Mouse (Mus musculus) left cerebral cortex, adult 8-10 months (tissue): ENCODE measurements at regions not wholly inside any gene's neighbourhood (a gene's known extent, or its start where the extent isn't known, plus 50 kb on each side); places are given as distances from the start of the nearest gene placed in this dataset.

Source experiments
- DNase-seq, 2 experiments: peaks; one replicate each; pipeline ENCODE4 v3.0.0; 2022; ENCODE audit warnings: low spot score in 2 of 2

DNA sequence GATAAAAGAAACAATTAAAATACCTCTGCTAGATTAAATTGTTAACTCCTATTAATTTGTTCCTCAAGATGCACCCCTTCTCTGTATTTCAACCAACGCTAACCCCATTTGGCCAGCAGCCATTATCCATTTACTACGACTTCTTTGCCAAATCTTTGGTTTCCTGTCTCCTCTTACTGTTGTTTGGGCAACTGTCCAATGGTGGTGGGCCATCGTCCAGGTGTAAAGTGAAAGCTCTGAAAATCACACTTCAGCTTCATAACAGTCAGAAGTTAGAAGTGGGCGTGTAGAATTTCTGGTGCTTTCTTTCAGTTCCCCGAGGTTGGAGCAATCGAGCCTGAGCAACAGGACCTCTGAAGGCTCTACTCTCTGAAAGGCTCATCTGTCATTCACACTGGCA lies 66.8 kb upstream of the Zbtb20 start:
- no peak for DNase-seq

DNA sequence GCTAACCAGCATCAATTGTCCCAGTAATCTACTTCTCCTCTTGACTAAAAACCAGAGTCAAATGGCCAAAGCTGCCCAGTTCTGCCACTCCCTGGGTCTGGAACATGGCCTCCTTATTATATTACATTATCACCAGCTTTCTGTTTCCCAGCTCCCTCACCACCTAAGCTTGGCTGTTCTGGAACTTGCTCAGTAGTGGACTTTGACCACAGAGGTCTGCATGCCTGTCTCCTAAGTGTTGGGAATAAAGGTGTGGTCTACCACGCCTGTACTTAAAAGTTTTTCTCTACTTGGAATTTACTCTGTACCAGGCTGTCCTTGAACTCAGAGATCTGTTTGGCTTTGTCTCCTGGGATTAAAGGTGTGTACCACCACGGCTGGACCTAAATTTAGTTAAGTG lies 68.1 kb upstream of the Zbtb20 start:
- DNase-seq = no peak

DNA sequence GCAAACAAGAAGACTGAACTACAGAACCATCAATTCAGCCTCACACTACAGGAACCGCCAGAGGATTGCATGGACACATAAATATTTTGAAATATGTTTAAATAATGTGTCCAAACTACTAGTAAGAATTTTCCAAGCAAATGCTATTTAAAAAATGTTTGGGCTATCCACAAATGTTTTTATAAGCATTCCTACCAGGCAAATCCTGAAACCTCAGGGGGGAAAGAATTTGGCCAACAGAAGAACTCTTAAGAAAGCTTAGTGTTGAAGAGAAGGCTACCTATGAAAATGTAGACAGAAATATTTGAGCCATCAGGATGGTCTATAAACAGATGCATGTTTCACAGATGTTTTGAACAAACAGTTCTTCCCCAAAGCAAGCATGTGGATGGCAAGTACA lies 72.1 kb upstream of the Zbtb20 start:
- no peak for DNase-seq

DNA sequence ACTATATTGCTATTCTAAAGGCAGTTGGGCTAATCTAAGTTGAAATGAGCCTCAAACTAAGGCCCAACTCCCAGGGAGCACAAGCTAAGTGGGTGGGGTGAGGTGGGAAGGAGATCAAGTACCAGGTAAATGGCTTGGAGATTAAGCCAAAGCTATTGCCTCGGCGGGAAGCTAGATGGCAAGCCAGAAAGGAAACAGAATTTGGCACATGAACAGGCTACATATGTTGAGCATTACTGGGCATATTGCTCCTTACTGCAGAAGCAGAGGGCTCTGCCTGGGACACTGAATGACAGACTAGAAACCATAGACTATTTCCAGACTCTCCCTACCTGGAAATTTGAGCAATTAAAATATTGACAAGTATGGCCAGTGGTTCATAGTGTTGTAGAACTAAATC lies 83.1 kb upstream of the Zbtb20 start:
- DNase-seq = no peak

DNA sequence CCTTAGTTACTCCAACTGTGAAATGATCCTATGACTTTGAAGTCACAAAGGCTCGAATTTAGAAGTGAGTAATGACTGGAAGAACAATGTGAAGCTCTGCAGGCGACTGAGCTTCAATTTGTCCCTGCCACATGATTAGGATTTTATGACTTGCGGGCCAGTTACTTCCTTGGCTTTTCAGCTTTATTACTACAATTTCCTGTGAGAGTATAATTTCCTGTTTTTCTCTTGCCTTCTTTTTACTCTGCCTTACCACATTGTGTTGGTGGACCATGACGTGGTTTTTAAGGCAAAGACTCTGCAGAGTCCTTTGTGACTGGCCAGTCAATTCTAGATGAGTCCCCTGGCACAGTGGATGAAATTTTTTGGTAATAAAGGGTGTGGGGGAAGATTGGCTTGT lies 91.0 kb upstream of the Zbtb20 start:
- no peak for DNase-seq

DNA sequence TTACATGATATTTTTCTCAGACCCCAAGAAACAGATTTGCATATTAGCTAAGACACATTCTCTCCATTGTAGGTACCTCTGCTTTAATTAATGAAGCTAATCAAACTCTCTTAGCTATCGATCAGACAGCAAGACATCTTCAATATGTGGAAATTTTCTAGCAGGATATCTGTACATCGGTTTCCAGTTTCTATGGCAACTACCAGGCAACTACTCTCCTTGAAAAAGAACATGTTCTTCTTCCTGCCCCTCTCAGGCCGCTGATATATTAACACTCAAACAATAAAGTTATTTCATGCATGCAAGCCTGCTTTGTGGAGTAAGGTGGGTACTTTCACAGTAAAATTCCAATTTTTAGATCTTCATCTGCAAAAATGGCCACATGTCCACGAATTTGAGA lies 91.7 kb upstream of the Zbtb20 start:
- DNase-seq = no peak

DNA sequence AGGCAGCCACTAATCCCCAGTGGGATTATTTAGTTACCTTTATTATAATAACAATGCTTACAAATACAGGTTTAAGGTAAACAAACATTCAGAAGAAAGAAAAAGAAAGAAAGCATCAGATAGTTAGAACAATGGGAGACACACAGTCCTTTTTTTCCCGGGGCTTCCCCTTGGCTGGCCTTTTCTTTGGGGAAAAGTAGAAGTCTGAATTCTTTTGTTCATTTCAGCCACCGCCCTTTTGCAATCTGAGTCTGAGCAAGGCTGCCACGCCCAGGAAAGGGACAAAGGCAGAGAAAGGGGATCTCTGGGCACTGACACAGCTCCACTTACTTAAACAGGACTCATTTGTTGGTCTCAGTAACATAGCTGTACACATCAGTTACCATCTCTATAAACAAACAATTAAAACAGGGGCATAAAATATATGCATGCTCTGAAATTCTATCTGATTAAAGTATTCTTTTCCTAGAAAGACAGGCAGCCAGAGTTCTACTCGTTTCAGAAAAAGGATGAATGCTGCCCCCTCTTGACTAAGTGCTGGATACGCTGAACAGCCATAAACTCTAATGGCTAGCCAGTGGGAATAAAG lies 93.5 kb upstream of the Zbtb20 start:
- DNase-seq = peak; percentile 5 to 33

DNA sequence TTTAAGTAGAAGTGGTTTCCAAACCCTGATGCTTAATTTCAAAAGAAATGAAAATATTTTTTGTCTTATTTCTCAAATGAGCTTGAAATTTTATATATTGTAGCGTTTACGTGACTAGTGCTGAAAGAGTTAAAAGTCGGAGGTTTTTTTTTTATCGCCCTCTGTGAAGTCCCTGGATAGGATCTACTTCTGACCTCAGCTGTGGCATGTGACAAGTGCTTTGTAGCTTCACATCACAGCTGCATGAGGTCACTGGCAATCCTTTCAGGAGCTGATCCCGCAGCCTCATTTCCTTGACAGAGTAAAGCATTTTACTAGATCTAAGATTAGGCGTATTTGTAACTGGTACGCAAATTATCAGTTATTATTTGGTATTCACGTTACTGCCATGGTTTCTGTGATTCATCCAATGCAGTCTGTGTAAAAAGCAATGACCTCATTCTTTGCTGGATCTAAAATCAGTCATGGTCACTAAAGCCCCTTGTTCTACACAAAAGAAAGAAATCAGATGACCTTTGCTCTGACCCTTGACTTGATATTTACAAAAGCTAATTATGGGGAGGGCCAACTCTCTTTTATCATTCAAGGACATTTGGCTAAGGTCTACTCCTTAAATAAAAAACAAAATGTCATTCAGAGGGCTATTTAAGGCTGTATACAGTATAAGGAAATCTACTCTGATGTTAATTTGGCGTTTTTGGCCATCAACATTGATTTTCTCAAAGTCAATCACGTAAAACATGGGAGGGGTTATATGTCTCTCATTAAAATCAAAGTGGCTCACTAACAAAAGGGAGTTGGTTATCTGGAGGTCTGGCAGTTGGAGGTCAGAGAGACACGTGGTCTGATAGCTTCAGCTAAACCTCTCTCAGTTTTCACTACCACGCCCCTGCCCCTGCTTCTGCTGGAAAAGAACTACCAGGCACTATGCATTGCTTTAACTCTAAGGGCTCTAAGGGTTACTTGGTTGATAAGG lies 94.3 kb upstream of the Zbtb20 start:
- DNase-seq = no peak

DNA sequence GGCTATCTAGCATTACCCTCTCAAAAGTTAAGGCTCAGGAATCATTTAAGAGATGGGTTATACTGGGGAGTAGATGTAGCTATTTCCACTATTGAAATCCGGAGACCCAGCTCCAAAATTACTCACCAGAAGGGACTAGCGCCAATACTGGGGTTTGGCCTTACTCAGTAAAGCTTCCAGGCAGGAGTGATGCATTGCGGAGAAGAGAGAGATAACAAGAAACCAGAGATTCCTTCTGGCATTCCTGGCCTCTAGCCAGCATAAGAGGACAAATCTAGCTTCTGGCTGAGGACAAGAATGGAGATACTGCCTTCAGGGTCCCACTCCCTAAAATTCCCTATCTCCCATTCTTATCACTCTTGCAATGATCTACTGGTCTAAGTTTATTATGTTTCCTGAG lies 95.7 kb upstream of the Zbtb20 start:
- DNase-seq = no peak

DNA sequence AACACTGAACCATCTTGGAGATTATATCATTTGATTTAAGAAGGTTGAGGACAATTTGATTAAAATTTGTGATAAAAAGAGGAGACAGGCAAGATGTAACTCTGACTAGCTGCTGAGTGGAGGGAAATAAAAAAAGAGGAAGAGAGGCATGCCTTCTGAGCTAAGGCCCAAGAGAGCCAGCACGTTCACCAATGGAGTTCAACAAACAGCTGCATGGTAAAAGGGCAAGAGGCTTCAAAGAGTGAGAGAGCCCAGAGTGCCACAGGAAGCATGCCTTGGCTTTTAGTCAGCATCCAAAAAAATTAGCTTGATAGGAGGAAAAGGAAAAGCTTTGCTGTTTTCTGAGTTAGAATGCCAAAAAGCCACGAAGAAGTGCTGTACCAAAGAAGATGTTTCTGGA lies 103.0 kb upstream of the Zbtb20 start:
- DNase-seq = no peak

DNA sequence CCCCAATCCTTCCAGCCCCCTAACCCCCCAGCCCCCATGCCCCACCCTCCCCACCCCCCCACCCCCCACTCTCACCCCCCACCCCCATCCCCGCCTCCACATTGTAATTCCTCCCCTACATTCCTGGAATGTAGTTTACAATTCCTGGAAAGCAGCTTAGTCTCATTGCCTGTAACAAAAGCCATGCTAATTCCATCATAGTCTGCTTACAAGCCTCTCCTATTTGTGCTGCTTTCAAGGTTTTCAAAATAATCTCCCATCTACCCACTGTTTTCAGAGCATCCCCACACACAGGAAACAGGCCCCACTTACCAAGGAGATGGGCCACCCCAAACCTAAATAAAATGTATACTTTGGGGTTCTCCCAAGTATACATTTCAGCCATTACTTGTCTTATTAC lies 105.5 kb upstream of the Zbtb20 start:
- DNase-seq = no peak

DNA sequence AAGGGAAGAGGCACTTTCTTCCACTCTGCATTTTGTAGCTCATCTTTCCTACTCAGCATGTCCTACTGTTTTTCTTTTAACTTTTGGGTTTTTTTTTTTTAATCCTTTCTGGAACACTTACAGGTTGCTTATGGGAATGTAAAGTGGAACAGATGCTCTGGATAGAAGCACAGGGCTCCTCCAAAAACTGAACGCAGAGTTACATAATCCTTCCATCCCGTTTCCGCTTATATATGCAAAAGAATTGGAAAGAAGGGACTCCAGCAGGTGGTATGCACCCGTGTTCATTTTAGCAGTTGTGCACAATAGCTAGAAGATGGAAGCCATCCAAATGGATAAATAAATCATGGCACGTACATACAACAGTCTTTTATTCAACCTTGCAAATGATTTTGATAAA lies 127.0 kb upstream of the Zbtb20 start:
- peak in 1 of 2 experiments; percentile 55 for DNase-seq

DNA sequence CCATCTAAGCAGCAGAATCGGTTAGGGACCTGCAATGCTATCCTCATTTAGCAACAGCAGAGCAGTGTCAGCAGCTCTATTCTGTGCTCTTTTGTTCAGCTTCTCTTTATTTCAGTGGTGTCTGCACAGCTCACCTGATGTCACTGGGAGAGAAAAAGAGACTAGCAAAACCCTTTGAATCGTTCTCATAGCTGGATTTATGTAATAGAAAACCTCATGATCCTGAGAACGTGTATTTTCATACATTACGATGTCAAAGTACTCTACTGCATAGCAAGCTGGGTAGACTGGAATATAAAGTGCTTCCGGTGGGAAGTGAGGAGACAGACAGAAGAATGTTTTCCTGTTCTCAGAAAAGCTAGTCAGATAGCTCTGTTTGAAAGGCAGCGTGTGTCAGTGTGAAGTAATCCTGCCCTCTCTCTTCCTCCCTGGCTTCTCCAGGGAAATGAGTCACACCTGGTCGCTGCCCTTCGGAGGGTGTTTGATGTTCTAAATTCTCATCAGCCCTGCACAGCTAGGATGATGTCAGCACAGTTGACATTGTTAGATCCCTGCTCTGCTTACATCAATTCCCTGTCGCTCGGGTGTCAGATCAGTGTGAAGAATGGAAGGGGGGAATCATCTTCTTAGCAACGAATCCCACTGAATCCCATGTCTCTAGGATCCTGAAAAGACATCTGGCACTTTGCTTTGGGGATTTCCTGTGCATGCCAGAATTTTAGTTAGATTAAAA lies 129.6 kb upstream of the Zbtb20 start:
- peak; percentile 28 to 36 for DNase-seq

DNA sequence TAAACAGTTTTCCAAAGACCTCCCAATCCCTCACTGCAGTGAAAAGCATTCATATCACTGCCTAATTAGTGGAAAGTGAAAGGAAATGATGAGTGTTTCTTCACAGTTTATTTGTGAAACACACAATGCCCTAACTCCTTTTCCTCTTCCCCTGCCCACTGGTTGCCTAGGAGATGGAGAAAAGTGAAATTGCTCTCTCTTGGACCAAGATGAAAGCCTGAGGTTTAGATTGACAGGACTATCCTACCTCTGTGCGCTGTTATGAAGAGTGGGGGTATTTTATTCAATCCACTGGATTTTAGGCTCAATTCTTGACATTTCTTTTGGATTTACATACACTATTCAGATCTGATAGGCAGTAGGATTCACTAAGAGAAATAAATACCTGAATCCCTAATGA lies 132.1 kb upstream of the Zbtb20 start:
- no peak for DNase-seq

DNA sequence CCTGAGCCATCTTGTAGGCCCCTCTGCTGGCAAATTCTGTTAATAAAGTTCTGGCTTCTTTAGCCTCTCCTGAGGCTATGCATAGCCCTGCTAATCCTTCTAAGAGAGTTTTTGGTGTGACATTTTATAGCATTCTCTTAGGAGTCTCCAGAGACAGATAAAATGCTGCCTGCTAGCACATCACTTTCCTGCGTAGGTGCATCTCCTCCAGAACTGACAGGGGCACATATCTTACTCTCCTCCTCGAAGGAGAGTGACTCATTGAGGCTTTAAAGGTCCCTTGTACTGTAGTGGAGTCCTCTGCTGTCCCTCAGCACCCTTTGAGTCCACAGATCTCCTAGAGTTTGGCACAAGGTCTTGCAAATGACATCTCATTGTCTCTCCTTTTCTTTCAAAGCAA lies 132.6 kb upstream of the Zbtb20 start:
- no peak for DNase-seq

DNA sequence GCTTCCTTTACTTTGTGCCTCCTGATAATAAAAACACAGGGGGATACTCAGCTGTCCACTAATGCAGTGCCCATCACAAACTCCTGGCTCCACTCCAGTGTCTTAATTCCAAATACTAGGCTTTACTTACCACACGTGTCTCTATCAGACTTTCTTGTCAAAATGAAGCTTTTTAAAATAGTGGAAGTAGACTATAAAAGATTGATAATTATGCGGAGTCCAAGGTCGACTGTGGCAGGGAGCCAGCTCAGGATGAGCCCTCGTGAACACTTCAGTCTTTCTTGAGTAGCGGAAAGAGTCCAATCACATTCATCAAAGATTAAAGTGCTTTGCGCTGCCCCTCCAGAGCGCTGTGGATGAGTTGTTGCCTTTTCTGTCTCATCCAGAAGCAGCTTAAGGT lies 147.9 kb upstream of the Zbtb20 start:
- no peak for DNase-seq

DNA sequence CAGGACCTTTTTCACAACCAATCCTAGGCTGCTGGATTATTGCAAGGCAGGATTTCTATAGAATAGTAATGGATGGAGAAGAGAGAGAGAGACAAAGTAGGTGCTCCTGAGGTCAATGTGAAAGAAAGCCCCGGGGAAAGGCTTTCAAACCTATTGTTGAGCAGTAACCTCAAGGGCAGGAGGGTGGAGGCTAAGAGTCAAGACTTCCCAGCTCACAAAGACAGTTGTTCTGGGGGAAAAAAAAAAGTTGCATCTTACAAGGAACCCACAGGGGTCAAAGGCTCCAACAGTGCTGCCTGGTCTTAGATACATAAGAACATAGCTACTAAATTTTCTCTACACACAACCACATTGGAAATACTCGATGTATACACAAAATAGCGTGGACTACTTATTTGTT lies 155.8 kb upstream of the Zbtb20 start:
- DNase-seq = no peak

DNA sequence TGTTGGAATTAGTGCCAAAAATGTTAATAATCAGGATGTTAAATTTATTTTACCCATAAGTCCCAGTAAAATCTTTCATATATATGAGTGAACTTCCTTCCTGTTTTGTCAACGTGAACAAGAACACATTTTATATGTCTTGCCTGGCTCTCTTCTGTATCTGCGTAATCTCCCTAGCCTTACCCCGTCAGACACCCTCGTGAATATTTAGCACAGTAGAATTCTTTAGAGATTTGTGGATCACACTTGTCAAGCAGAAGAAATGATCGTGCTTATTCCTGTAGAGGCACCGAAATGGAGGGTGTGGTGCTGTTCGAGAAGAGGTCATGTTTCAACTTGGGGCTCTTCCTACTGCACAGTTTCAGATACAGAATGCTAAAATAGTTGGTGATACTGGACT lies 157.2 kb upstream of the Zbtb20 start:
- DNase-seq = no peak

DNA sequence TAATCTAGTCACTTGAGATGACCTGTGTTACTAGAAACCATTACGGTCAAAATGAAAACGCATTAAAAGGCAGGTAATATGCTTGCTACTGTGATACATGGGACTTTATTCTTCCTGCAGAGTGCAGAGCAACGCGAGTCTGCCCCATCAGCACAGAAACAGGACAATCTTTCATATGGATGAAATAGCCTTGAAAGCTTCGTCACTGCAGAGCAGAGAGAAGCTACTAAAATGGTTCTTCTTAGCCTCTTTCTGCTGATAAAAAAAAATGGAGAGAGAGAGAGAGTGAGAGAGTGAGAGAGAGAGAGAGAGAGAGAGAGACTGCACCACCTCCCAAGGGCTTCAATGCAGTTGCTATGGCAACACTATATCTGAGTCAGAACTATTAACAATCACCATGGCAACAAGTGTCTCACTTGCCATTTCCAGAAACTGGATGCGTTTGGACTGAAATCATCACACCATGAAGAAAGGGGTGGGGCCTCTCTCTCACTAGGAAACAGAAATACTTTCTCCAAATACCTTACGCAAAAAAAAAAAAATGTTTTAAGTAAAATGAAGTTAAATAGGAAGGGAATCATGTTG lies 157.8 kb upstream of the Zbtb20 start:
- peak in 1 of 2 experiments; percentile 73 for DNase-seq

DNA sequence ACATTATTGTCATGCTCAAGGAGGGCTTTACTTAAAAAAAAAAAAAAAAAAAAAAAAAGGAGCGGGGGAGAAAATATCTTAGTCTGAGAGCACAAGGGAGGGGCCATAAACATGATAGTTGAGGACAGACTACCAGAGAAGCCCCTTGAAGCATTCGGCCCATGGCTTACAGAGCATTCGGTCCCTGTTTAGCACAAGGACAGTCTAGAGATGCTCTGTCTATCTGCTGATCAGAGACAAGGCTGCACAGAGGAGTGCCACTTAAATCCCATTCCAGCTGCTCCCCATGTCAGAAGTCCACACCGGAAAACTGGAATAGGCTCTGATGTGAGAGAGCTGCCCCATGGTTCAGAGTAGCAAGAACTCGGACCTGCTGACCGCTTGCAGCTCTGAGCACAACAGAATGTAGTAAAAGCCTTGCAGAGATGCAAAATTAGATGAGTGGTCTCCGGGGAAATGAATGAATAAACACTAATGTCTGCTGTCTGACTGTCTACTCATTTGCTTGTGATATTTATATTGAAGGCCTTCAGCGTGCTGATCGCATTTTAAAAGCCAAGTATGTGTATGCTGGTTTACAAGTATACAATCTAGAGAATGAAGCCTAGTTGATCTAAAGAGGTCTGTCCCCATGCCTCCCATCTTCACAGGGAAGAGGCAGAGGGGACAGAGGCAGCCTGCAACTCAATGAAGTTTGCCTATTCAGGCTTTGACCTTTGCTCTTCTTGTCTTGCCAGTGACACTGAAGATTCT lies 158.4 kb upstream of the Zbtb20 start:
- no peak for DNase-seq

DNA sequence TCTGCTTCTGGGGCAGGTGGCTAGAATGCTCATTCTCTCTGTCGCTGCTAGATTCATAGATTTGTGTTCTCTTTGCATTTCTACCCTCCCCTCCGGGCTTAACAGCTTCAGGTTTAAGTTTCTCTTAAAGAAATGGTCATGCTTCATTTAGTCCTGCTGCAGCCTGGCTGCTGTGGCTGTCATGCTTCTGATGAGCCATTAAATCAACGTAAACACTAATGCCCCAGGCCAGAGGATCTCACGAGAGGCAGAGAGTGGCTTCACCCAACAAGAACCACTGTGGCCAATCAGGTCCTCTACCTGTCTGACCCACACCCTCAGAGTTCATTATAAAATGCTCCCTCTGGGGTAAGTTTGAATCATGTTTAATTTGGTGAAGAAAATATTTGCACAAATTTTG lies 173.0 kb upstream of the Zbtb20 start:
- DNase-seq = no peak
